Mouse (Mus musculus) heart, postnatal 0 days (tissue): ENCODE results near the gene Rnf215. TPM values are rescaled to one million over a fixed set of nuclear protein-coding genes. Genes with fewer than 3 reads are reported as not detected.

Source experiments
- ATAC-seq: fragments of 200-750 bp; cut with Nextera tagmentation; 2 replicates; pipeline ENCODE4 v1.8.0; 2017; ENCODE audit warnings: low read depth, moderate number of reproducible peaks, moderate library complexity; ENCODE audit not compliant: insufficient read depth
- DNase-seq: peaks from one replicate; pipeline ENCODE4 v3.0.0-alpha.2; 2016; ENCODE audit warnings: low spot score
- H3K27ac ChIP-seq: fragments of 300-500 bp; sonication (generic); 2 replicates; pipeline ENCODE4 v1.5.1; 2014; ENCODE audit warnings: low read depth, mild to moderate bottlenecking
- H3K27me3 ChIP-seq: fragments of 300-500 bp; sonication (generic); 2 replicates; pipeline ENCODE4 v1.6.1; 2014; ENCODE audit warnings: low read length, mixed read lengths; ENCODE audit not compliant: control insufficient read depth, insufficient read depth
- H3K36me3 ChIP-seq: fragments of 300-500 bp; sonication (generic); replicated peaks from 2 replicates; pipeline ENCODE4 v1.6.1; 2014; ENCODE audit warnings: low read length, mixed read lengths; ENCODE audit not compliant: control insufficient read depth, insufficient read depth
- H3K4me1 ChIP-seq: fragments of 300-500 bp; sonication (generic); 2 replicates; pipeline ENCODE4 v1.6.1; 2014; ENCODE audit warnings: antibody characterized with exemption; ENCODE audit not compliant: control insufficient read depth, insufficient read depth
- H3K4me2 ChIP-seq: fragments of 300-500 bp; sonication (generic); 2 replicates; pipeline ENCODE4 v1.6.1; 2014; ENCODE audit warnings: low read depth, mild to moderate bottlenecking, low read length, moderate library complexity
- H3K4me3 ChIP-seq: fragments of 300-500 bp; sonication (generic); 2 replicates; pipeline ENCODE4 v1.5.1; 2014; ENCODE audit warnings: low read depth, low read length
- H3K9ac ChIP-seq: fragments of 300-500 bp; sonication (generic); replicated peaks from 2 replicates; pipeline ENCODE4 v1.6.1; 2014; ENCODE audit warnings: low read depth, low read length, mixed read lengths
- H3K9me3 ChIP-seq: fragments of 300-500 bp; sonication (generic); replicated peaks from 2 replicates; pipeline ENCODE4 v1.6.1; 2016; ENCODE audit warnings: low read length; ENCODE audit not compliant: control insufficient read depth
- CTCF ChIP-seq: IDR thresholded peaks from 2 replicates; pipeline ENCODE4 v1.5.1; 2016; ENCODE audit warnings: antibody characterized with exemption, control low read depth, low read depth
- EP300 ChIP-seq: IDR thresholded peaks from 2 replicates; pipeline ENCODE4 v1.6.1; 2016; ENCODE audit warnings: antibody characterized with exemption, low read depth
- WGBS: fragments of 180-500 bp; shearing (Covaris S2); extraction: QIAGEN DNeasy Blood & Tissue Kit; methylation state at CpG from one replicate; pipeline ENCODE4 v1.1.7; 2014; 5-methylcytosine and 5-hydroxymethylcytosine counted together
- polyA plus RNA-seq: library from polyadenylated mRNA; unstranded; fragments of >200 nt; fragmentation: Nextera tagmentation; extraction: Ambion mirVana; gene quantifications from 2 replicates; pipeline ENCODE4 v1.2.1, GENCODE M21; 2015
- total RNA-seq: library from RNA; depleted of rRNA; stranded (reverse); fragments of >200 nt; gene quantifications from 2 replicates; pipeline ENCODE4 v1.2.3, GENCODE M21; 2014; ENCODE audit warnings: low replicate concordance

Rnf215 gene
- total and polyA plus RNA-seq, 2 experiments from 2014 or later: 17.4 to 36.1 TPM

DNA sequence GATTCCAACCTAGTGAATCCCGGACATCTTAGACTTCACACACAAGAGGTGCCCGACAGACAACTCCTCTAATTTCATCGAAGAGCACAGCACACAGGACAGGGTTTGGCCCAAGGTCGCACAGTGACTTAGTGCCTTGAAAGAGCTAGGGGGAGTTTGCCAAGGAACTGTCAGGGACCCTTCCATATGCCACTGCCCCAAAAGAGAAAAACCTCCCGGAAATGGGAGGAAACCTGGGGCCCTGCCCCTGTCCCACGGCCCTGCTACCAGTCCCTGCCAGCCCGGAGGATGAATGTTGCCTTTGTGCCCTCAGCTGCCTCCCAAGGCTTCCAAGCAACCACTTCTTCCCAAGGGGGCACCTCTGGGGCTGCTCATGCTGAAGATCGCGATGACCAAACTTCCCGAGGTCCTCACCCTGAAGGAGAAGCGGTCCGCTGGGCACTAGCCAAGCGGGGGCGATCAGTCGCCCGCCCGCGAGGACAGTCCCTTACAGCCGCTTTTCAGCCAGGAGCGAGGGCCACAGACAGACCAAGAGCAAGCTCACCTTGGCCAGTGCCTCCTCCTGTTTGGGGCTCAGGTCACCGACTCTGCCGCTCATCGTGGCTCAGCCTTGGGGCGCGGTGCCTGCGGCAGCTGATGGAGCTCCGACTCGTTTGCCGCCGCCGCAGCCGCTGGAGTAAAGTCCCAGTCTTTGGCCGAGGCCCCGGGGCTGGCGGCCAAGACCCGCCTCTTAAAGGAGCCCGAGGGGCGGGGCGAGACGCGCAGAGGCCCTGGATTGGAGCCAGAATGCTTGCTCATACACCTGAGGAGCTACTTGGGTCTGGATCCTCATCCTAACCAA, 16.7 kb upstream of the Rnf215 start:
- Histone ChIP-seq H3K4me2 (peak overlapping the region; percentile 79), H3K36me3 (no peaks in the 10 kb centered on the region), H3K9ac (0 out of 2 replicates have a peak overlapping the region, but pooled peaks have one; percentile 1), H3K27me3 (peaks cover 11% of the 10 kb centered on the region; the same call in 1 of the 2 replicates), H3K27ac (no peak overlapping the region), H3K4me3 (peak overlapping the region; percentile 53), H3K4me1 (peaks cover 20% of the 10 kb centered on the region), H3K9me3 (no peaks in the 10 kb centered on the region)
- ATAC-seq (no peak), DNase-seq (peak; percentile 18)
- WGBS: 2% methylated on average over 39 of the region's 41 CpGs
- TF ChIP-seq CTCF (no peak), EP300 (no peak)

GRCm38 (mm10) chr11:4119635-4120034, 15.4 kb upstream of the Rnf215 start:
- peak; percentile 46; the same call in 1 of the 2 replicates for ATAC-seq
- H3K4me2 ChIP-seq: no peak overlapping the region

GRCm38 (mm10) chr11:4121691-4122090, 13.3 kb upstream of the Rnf215 start:
- TF ChIP-seq CTCF (no peak), EP300 (no peak)
- ATAC-seq (no peak), DNase-seq (no peak)
- H3K9me3 ChIP-seq: peaks cover 5% of the 10 kb centered on the region
- H3K9ac ChIP-seq: no peak overlapping the region
- H3K4me2 ChIP-seq: no peak overlapping the region
- WGBS: 78% methylated on average over 3 of the region's 3 CpGs
- peaks cover 11% of the 10 kb centered on the region; the same call in 1 of the 2 replicates for H3K27me3 ChIP-seq
- H3K4me1 ChIP-seq: peaks cover 12% of the 10 kb centered on the region
- no peaks in the 10 kb centered on the region for H3K36me3 ChIP-seq
- H3K27ac ChIP-seq: no peak overlapping the region
- no peak overlapping the region for H3K4me3 ChIP-seq

More at GRCm38 (mm10) chr11:4119635-4120034, 15.4 kb upstream of the Rnf215 start:
- Histone ChIP-seq H3K36me3 (no peaks in the 10 kb centered on the region), H3K4me3 (no peak overlapping the region), H3K9ac (no peak overlapping the region), H3K4me1 (peaks cover 20% of the 10 kb centered on the region), H3K27me3 (peaks cover 11% of the 10 kb centered on the region; the same call in 1 of the 2 replicates), H3K27ac (no peak overlapping the region), H3K9me3 (no peaks in the 10 kb centered on the region)
- peak; percentile 49 for DNase-seq
- 21% methylated on average over 5 of the region's 5 CpGs for WGBS
- TF ChIP-seq CTCF (no peak), EP300 (no peak)

DNA sequence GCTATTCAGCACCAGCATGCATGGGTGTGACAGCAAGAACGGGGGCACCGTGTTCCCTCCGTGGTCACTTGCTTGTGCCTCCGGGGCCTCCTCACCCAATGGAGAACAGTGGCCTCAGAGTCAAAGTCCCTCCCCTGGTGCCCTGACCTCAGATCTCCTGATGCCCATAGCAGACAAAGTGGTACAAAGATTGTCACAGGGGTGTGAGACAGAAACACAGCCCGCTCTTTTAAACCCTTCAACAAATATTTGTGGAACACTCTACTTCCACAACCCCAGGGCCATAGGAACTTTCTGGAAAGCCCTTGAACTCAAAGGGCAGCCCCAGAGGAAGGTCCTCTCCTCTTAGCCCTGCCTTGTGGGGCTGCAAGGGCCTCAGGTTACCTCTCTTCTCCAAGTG, 12.8 kb upstream of the Rnf215 start:
- no peak overlapping the region for H3K4me2 ChIP-seq
- peaks cover 6% of the 10 kb centered on the region; the same call in 1 of the 2 replicates for H3K27me3 ChIP-seq
- H3K9me3 ChIP-seq: peaks cover 9% of the 10 kb centered on the region
- H3K4me3 ChIP-seq: no peak overlapping the region
- H3K36me3 ChIP-seq: no peaks in the 10 kb centered on the region
- no peak overlapping the region for H3K27ac ChIP-seq
- DNase-seq (no peak), ATAC-seq (no peak)
- TF ChIP-seq EP300 (no peak), CTCF (no peak)
- no peak overlapping the region for H3K9ac ChIP-seq
- peaks cover 10% of the 10 kb centered on the region; the same call in 1 of the 2 replicates for H3K4me1 ChIP-seq
- 81% methylated on average over 5 of the region's 5 CpGs for WGBS

DNA sequence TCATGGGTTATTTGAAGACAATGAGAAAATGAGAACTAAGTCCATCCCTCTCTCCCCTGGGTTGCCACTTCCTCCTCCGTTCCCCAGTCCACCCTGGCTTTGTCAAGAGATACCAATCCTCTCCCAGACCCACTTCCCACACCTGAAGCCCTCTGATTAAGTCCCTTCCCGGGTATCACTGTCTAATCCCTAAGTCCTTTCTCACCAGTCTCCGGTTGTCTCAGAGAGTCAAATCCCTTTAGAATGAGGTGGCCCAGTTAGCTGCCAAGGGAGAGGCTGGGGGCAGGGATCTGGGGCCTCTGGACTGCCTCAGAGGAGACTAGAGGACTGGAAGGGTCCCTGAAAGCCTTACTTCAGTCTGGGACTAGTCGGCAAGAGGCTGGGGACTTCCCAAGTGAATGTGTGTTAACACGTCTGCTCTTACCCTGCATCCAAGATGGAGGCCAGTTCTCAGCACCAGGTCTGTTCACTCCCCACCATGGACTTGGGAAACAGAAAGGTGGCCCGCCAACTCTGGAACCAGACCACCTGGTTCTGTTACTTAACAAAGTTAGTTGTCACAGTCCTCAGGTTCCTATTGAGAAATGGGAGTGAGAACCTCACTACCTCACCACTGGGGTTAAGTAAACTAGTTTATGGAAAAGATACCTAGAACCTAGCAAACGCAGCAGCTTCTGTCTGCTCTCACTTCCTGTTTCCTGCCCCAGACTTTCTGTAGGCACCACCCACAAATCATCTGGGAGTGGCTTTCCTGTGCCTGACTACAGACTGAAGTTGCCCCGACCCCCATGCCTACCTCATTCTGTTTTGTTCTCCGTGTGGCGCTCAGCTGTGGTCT, 12.0 kb upstream of the Rnf215 start, which contains the start of gene Sec14l2:
Gene Sec14l2 (minus strand): TSS at position 674 of the 838 bp plus-strand sequence.
- WGBS: 67% methylated on average over 10 of the region's 10 CpGs
- no peak for ATAC-seq
- Histone ChIP-seq H3K9ac (no peak within 1 kb of the TSS), H3K27ac (no peak within 1 kb of the TSS), H3K27me3 (no peaks in the 10 kb centered on the region), H3K4me3 (no peak within 1 kb of the TSS), H3K36me3 (no peaks in the 10 kb centered on the region), H3K9me3 (peaks cover 9% of the 10 kb centered on the region), H3K4me1 (peaks cover 9% of the 10 kb centered on the region; the same call in 1 of the 2 replicates), H3K4me2 (no peak within 1 kb of the TSS)
- no peak for TF ChIP-seq CTCF
- no peak for TF ChIP-seq EP300
- no peak for DNase-seq
